Mouse (Mus musculus): Measurements from ENCODE around the gene Haus5. TPM values are rescaled to one million over a fixed set of nuclear protein-coding genes. Genes with fewer than 3 reads are reported as not detected.
A peak's percentile ranks its signal among the peaks of the same experiment; 100 is the strongest.

Gene Haus5
- total RNA-seq, 2 experiments from 2014 or later: 49.9 to 50.1 TPM

DNA sequence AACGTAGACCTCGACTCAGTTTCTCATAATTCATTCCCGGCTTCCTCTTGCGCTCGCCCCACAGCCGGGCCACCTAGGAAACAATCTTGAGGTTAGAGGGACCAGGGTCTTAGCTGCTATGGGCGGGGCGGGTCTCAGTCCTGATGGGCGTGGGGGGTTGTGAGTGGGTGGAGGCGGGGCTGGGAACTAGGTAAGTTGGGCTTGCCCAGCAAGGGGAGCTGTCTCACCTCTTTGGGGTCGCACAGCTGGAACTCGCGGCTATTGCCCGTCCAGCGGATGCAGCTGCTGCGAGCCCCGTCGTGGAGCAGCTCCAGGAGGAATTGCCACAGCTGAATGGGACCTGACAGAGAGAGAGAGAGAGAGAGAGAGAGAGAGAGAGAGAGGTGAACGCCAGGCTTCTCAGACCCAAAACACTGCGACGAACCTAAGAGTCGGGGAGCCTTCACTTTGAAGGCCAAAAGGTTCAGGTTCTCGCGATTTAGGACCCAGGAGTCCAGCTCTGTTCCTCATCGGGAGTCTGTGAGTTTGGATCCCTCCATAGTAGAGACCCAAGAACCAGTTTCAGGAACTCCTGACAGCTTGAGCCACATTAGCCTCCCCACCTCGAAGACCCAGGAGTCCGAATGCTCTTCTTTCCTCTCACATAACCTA lies 30.9 kb downstream of the Haus5 start:
- ATAC-seq (replicated peaks; ENCODE audit: low FRiP score, poor library complexity, severe bottlenecking): no peak

DNA sequence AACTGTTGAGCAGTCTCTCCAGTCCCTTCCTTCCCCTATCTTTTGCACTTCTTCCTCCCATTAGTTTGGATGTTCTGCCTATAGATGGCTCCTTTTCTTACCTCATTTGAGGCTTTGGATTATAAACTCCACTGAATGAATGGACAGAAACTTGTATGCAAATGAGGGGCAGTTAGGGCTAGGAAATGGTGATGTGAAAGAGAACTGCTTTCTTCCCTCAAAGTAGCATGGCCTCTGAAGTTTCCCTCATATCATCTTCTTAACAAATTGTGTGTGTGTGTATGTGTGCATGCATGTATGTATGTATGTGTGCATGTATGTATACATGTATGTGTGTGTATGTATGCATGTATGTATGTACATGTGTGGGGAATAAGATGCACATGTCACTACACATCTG lies 35.8 kb downstream of the Haus5 start:
- no peak for ATAC-seq (replicated peaks; ENCODE audit: low FRiP score, poor library complexity, severe bottlenecking)

- ATAC-seq (replicated peaks; ENCODE audit: low FRiP score, poor library complexity, severe bottlenecking): no peak
These were observed 38.1 kb downstream of the Haus5 start for GRCm38 (mm10) chr7:30626647-30627046.

- ATAC-seq (replicated peaks; ENCODE audit: low FRiP score, poor library complexity, severe bottlenecking): peak; percentile 98
These were observed 39.0 kb downstream of the Haus5 start, which contains the start of gene Cox6b1 for GRCm38 (mm10) chr7:30625530-30626384. TSS of gene Cox6b1 (minus strand) at chr7:30626151.

DNA sequence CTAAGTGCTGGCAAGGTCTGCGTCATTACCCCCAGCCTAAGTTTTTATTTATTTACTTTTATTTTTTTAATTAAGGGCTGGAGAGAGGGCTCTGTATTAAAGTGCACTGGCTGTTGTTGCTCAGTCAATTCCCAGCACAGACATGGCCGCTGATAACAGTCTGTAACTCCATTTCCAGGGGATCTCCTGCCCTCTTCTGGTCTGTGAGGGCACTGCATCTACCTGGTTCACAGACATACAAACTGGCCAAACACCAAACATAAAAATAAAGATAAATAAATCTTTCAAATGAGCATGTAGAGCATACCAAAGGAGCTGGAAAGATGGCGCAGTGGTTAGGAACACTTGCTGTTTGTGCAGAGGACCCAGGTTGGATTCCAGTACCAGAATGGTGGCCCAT lies 45.6 kb downstream of the Haus5 start:
- peak; percentile 67; the same call in 1 of the 2 replicates for ATAC-seq (replicated peaks; ENCODE audit: low FRiP score, poor library complexity, severe bottlenecking)

DNA sequence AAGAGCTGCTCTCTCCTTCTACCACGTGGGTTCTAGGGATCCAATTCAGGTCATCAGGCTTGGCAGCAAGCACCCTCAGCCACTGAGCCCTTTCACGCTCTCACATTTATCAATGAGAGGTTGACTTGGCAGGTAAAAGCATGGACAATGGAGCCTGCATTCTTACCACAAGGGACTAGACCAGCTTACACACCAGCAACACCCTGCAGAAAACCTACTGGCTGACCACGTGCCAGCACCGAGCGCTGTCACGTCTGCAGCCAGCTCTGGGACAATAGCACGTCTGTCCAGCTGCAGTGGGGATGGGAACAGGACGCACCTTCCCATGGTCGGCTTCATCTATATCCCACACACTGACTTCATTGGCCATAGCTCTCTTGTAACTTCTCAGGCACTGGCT lies 46.1 kb downstream of the Haus5 start:
- no peak for ATAC-seq (replicated peaks; ENCODE audit: low FRiP score, poor library complexity, severe bottlenecking)

GRCm38 (mm10) chr7:30615049-30615760 lies 49.6 kb downstream of the Haus5 start:
- no peak for ATAC-seq (replicated peaks; ENCODE audit: low FRiP score, poor library complexity, severe bottlenecking)

GRCm38 (mm10) chr7:30614454-30614853 lies 50.3 kb downstream of the Haus5 start:
- ATAC-seq (replicated peaks; ENCODE audit: low FRiP score, poor library complexity, severe bottlenecking): no peak

- ATAC-seq (replicated peaks; ENCODE audit: low FRiP score, poor library complexity, severe bottlenecking): peak; percentile 79
These were observed 51.2 kb downstream of the Haus5 start for GRCm38 (mm10) chr7:30613529-30614112.

DNA sequence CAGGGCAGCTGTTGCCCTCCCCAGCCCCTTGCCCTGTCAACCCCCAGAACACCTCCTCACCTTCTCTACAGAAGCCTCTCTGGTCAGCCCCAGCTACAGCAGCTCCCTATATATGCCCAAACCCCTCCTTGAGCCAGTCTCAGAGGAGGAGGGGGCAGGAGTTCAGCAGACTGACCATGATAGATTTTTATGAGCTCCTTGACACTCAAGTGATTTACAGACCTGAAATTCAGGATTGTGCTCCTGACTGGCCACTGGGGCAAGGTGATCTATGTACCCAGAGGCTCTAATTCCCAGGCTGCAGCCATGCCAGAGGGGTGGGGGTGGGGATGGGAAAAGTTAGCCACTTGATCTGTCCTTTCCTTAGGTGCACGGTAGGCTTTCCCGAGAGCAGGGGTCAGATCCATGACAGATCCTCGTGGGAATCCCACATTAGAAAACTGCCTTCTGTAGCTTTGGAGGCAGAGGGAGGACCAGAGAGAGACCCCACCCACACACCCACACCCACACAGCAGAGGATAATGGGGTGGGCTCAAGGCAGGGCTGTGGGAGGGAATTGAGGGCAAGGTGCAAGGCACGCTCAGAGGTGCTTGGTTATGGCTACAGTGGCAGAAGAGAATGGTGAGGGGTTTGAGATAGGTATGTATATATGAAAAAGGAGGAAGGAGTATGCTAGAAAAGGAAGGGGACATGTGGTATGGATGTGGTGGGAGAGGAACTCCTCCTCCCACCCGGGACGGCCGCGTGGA lies 52.0 kb downstream of the Haus5 start, which contains the start of gene Upk1a:
Upk1a (minus strand) TSS at position 194 of the 749 bp plus-strand sequence.
- no peak for ATAC-seq (replicated peaks; ENCODE audit: low FRiP score, poor library complexity, severe bottlenecking)

- no peak for ATAC-seq (replicated peaks; ENCODE audit: low FRiP score, poor library complexity, severe bottlenecking)
These were observed 54.8 kb downstream of the Haus5 start for GRCm38 (mm10) chr7:30610043-30610442.

GRCm38 (mm10) chr7:30608476-30608875 lies 56.3 kb downstream of the Haus5 start:
- ATAC-seq (replicated peaks; ENCODE audit: low FRiP score, poor library complexity, severe bottlenecking): no peak

DNA sequence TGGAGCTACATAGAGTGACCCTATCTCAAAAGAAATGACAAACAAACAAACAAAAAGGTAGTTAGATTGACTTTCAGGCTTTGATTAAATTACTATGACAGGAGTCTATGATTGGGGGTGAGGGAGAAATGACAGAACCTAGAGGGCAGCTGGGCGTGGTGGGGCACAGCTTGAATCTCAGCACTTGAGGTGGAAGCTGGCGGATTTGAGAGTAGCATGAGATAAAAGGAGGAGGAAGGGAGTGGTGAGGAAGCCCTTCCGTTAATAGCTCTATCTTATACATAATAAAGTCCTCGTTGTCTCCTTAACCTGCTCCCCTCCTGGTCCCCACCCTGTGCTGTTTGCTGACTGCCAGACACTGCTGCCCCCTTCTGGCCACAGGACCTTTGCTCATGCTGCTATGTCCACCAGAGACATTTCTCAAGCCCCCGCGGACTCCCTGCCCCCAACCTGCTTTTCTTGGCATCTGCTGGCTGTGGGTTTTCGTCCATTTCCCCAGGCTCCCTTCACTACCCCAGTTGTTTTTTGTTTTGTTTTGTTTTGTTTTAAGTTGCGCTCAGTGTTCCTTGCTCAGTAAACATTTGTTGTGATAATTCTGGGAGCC lies 57.0 kb downstream of the Haus5 start:
- peak; percentile 70; the same call in 1 of the 2 replicates for ATAC-seq (replicated peaks; ENCODE audit: low FRiP score, poor library complexity, severe bottlenecking)

- no peak for ATAC-seq (replicated peaks; ENCODE audit: low FRiP score, poor library complexity, severe bottlenecking)
These were observed 59.9 kb downstream of the Haus5 start for GRCm38 (mm10) chr7:30604944-30605343.

GRCm38 (mm10) chr7:30604424-30604823 lies 60.4 kb downstream of the Haus5 start:
- no peak for ATAC-seq (replicated peaks; ENCODE audit: low FRiP score, poor library complexity, severe bottlenecking)

Data from erythroid progenitor cell, adult 5-6 weeks (primary cell).